Mouse (Mus musculus): ENCODE data around the gene Slc38a2. TPM values are rescaled to one million over a fixed set of nuclear protein-coding genes. Genes with fewer than 3 reads are reported as not detected.

The Slc38a2 gene
- total RNA-seq, 2 experiments from 2014 or later = 60.6 to 69.2 TPM

DNA sequence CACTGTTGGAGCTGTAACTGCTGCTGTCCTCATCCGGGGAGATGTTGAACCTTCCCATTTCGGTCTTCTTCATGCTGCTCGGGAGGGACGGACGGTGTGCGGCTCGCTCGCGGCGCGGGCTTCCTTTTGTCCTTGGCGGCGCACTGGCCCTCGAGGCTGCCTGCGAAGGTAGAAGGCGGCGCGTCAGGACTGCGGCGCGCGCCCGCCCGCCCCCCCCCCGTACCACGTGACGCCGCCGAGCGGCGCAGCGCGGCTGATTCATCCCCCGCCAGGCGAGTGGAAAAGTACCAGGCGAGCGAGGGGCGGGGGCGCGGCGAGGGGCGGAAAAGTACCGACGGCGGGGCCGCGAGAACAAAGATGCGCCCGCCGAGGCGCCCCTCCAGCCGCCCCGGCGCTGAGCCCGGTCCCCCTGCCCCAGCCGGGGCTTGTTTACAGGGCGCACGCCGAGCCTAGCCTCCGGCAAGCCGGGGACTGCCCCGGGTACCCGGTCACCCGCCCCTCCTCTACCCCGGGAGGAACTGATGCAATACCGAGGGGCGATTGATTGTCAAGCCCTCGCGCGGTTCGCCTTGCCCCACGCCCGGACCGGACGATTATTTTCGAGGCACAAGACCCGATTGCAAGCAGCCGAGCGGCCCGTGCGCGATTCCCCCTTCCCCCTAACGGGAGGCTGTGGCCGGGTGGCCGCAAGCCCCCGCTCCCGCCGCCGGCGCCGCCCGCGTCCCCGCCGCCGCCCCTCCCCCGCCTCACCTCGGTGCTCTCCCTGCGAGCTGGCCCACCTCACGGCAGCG lies 677 bp downstream of the Slc38a2 start:
- intact Hi-C loops (cut with DNase I) = no loop called here
- DNase-seq (ENCODE audit: low spot score in 2 of 2) = peak; percentile 76 to 84

GRCm38 (mm10) chr15:96697901-96698657 lies 1.5 kb downstream of the Slc38a2 start:
- no peak for DNase-seq (ENCODE audit: low spot score in 2 of 2)
- intact Hi-C loops (cut with DNase I) = no loop called here

DNA sequence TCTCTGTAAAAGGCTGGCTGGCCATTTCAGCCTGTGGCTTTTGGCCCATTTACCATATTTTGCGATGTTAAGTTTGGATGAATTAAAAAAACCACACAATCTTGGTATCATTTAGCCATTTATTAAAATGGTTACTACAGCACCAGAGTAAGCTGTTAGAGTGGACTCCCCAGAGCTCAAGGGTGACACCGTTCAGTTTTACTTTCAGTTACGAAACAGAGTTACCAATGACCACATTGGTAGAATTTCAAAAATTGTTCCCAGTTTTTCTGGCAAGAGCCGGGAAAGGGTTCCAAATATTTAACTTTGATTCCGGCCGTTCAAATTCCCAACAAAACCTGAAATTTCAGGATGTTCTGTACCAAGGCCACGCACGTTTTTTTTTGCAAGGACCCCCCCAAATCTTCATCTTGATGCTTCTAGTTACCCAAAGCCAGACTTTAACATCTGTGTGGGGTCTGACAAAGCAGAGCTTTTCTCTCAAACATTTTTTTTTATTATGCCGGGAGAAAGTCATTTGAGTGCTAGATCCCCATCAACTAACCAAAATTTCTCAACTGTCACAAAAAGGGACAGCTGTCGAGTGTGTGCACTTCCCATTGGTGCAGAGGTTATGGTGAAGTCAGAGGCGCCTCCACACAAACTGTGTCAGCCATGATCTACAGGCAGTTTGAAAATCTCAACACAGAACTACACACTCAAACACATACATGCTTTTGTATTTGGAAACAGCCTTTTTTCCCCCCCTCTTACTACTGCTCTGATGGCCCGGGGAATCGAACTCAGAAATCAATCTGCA lies 2.8 kb downstream of the Slc38a2 start:
- DNase-seq (ENCODE audit: low spot score in 2 of 2) = no peak
- intact Hi-C loops (cut with DNase I) = no loop called here

GRCm38 (mm10) chr15:96695455-96696421 lies 3.8 kb downstream of the Slc38a2 start:
- DNase-seq (ENCODE audit: low spot score in 2 of 2) = peak in 1 of 2 experiments; percentile 48
- intact Hi-C loops (cut with DNase I) = no loop called here

GRCm38 (mm10) chr15:96694988-96695387 lies 4.5 kb downstream of the Slc38a2 start:
- no peak for DNase-seq (ENCODE audit: low spot score in 2 of 2)
- intact Hi-C loops (cut with DNase I) = loop anchor here (5.0 kb wide), 2 partner anchors 53 to 242 kb away; partner anchors contain the start of gene Slc38a1

- peak; percentile 67 to 70 for DNase-seq (ENCODE audit: low spot score in 2 of 2)
- intact Hi-C loops (cut with DNase I) = loop anchor here (5.0 kb wide), 2 partner anchors 51 to 244 kb away; partner anchors contain the start of gene Slc38a1
Measured at GRCm38 (mm10) chr15:96693688-96694087, 5.8 kb downstream of the Slc38a2 start.

GRCm38 (mm10) chr15:96692401-96692800 lies 7.1 kb downstream of the Slc38a2 start:
- intact Hi-C loops (cut with DNase I) = loop anchor here (5.0 kb wide), 2 partner anchors 50 to 245 kb away; partner anchors contain the start of gene Slc38a1
- no peak for DNase-seq (ENCODE audit: low spot score in 2 of 2)

- intact Hi-C loops (cut with DNase I) = loop anchor here (5.0 kb wide), 2 partner anchors 49 to 246 kb away; partner anchors contain the start of gene Slc38a1
- DNase-seq (ENCODE audit: low spot score in 2 of 2) = no peak
Measured at GRCm38 (mm10) chr15:96691381-96691780, 8.1 kb downstream of the Slc38a2 start.

DNA sequence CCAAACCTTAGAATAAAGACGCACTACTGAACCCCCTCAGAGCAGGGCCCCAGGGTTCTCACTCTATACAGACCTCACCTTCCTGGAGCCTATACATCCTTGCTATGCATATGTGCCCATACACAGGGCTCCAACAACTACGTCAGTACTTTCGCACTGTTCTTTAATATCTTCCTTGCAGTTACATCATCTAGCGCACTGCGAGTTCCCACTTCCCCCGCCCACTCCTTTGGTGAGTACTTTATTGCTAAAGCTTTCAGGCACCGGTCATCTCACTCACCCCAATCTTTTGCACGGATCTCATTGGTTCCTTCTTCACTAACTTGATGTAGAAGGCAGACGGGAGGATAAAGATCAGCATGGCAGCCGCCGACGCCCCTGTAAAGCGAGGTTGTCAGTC lies 8.7 kb downstream of the Slc38a2 start:
- no peak for DNase-seq (ENCODE audit: low spot score in 2 of 2)
- intact Hi-C loops (cut with DNase I) = loop anchor here (5.0 kb wide), 2 partner anchors 49 to 246 kb away; partner anchors contain the start of gene Slc38a1

DNA sequence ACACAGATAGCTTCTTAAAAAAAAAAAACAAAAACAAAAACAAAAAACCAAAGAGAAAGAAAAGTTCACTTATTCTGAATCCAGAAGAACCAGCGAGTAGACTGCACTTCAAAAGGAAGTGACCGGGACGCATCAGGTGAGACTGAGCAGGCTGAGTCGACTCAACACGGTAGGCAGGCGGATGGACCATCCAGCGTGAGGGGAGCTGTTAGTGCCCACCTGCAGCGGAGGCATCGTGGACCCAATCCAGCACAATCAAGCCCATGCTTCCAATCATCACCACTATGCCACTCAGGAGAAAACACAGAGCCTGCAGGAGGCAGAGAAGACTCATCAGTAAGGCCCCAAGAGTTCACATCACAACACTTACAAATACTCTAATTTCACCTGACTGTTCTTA lies 9.6 kb downstream of the Slc38a2 start:
- intact Hi-C loops (cut with DNase I) = loop anchor here (5.0 kb wide), 2 partner anchors 48 to 247 kb away; partner anchors contain the start of gene Slc38a1
- DNase-seq (ENCODE audit: low spot score in 2 of 2) = no peak

DNA sequence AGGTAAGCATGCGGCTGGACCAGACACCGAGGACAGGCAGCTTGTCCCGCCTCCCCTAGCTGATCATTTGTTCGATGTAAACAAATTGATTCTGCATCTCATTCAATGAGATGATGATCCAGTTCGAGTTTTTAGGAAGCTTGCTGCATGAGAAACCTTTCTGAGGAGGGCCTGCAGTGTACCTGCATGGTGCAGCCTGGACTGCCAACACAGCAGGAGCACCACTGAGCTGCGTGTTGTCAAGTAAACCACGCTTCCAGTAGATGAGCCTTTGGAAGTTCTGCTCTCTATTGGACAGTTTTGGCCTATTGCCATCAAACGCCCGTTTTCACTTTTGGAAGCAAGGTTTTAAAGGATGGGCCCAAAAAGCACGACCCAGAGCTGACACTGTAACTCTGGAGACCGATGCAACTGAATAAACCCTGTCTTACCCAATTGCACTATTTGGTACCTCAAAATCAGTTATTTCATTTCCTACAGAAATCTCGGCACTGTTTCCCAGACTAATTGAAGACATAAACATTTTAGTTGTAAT lies 10.7 kb downstream of the Slc38a2 start:
- DNase-seq (ENCODE audit: low spot score in 2 of 2) = no peak
- intact Hi-C loops (cut with DNase I) = no loop called here

DNA sequence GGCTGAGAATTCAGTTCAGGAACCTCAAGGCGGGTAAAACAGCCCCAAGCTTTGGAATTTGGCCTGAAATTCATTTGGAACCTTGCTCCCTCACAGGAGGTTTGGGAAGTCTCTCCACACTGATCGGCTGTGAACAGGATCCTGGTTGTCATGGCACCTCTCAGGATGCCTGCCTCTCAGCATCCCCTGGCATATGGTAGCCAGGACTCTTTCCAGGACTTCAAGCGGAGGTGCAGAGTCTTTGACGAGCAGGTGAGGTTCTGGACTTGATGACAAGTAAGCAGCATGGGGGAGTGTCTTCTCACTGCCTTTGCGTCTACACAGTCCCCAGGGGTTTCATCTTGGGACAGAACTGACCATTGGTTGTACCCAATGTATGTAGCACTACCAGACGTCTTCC lies 11.5 kb downstream of the Slc38a2 start:
- no peak for DNase-seq (ENCODE audit: low spot score in 2 of 2)
- intact Hi-C loops (cut with DNase I) = no loop called here

GRCm38 (mm10) chr15:96687366-96687765 lies 12.2 kb downstream of the Slc38a2 start:
- intact Hi-C loops (cut with DNase I) = no loop called here
- no peak for DNase-seq (ENCODE audit: low spot score in 2 of 2)

DNA sequence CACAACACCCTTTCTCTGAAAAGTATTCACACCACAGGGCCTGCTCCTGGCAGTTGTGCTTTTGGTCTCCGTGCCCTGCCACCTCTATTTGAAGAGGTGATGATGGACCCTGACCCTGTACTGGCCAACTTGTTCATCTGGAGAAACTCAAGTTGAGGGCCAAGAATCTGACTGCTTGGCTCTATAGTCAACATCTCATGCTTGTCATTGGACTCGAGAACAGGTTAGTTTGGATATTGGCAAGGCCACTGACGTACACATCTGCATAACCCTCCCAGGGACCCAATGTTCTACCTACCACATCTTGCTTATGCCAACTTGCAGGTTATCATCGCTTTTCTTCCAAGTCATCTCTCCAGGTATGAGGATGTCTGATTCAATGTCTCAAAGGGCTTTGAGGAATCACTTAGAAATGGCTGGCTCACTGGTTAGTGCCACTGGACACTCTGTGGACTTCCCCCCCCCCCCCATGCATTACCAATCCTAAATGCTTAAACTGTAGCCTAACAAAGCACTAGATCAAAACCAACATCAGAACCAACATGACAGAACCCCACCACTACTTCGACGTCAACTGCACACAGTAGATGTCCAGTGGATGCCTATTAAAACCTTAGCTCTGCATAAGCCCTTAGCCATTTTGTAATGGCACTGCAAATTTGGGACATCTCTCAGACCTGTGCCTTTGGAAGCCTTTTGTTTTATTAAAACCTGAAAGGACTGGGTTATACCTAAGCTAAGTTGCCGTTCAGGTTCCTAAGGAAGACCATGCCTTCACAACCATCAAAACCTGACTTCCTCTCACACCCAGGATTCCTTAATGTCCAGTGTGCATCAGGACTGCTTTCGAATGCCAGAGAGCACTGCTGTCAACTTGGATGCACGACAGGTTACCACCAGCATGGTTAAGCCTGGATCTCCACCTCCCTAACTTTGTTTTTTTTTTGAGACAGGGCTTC lies 13.1 kb downstream of the Slc38a2 start:
- no peak for DNase-seq (ENCODE audit: low spot score in 2 of 2)
- intact Hi-C loops (cut with DNase I) = no loop called here

DNA sequence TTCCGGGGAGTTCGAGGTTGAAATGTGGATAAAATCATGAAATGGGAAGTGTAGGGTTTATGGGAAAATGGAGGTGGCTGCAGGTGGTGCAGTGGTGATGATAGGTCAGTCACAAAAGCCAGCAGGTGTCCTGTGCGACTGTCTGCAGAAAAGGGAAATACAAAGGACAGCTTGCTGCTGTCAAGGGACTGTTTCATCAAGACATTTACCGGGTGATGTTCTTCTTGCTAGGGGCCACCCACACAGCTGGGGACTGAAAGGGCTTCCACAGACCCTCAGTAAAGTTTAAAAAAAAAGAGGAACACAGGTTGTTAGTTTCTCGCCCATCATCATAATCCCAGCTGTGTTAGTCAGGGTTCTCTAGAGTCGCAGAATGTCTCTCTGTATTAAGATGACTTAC lies 14.3 kb downstream of the Slc38a2 start:
- intact Hi-C loops (cut with DNase I) = no loop called here
- no peak for DNase-seq (ENCODE audit: low spot score in 2 of 2)

- intact Hi-C loops (cut with DNase I) = no loop called here
- DNase-seq (ENCODE audit: low spot score in 2 of 2) = peak; percentile 59 to 86
Measured at GRCm38 (mm10) chr15:96684132-96684830, 15.2 kb downstream of the Slc38a2 start.

Measured in left cerebral cortex, postnatal 14 days (tissue).